ENCODE assay signal across 42 mouse cellular contexts in the genomic region with DNA sequence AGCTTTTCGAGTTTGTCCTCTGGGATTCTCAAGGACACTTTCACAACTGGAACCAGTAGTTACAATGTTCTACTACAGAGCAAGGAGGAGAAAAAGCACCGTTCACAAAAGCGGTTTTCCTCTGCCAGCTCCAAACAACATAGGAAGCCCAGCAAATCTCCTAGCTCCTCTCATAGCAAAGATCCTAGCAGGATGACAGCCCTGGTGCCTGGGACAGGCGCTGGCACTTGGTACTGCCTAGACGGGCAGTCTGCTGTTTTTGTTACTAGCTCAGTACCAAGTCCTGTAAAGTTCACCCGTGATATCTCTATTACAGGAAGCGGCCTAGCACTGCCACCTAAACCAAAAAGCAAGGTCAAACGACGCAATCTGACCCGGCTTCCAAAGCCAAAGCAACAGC. TPM values are rescaled to one million over a fixed set of nuclear protein-coding genes. Genes with fewer than 3 reads are reported as not detected.
DNase-seq lines count a peak whose midpoint lies in the region; ATAC-seq and TF ChIP-seq lines count a peak whose summit lies in the region.
"Had no signal": no experiment of that assay in that cellular context is flagged by ENCODE, and none has a peak within 500 bp of the region (broad histone marks: within the 10 kb centered on the region; RNA-seq: fewer than 3 reads in every experiment).

No protein-coding gene starts in this region.

- H3K27me3 ChIP-seq in heart, embryonic 12.5 days (replicated peaks): no peaks in the 10 kb centered on the region
- no peaks in the 10 kb centered on the region for H3K27me3 ChIP-seq in heart, postnatal 0 days (ENCODE audit: control insufficient read depth, insufficient read depth, low read length)
- H3K27me3 ChIP-seq: CH12.LX; embryonic facial prominence, embryonic 13.5 days; forebrain, embryonic 15.5 days; hindbrain, embryonic 13.5 days; liver, embryonic 15.5 days; megakaryocyte, embryonic 14.5 days; midbrain, embryonic 12.5 days; neural tube, embryonic 12.5 days had no signal

- no peaks in the 10 kb centered on the region for H3K36me3 ChIP-seq in heart, embryonic 12.5 days
- no peaks in the 10 kb centered on the region for H3K36me3 ChIP-seq in heart, postnatal 0 days (replicated peaks; ENCODE audit: control insufficient read depth, insufficient read depth, low read length)
- H3K36me3 ChIP-seq: embryonic facial prominence, embryonic 13.5 days; forebrain, embryonic 10.5 days; forebrain, embryonic 15.5 days; hindbrain, embryonic 13.5 days; liver, embryonic 15.5 days; midbrain, embryonic 12.5 days; neural tube, embryonic 12.5 days had no signal

- peak; percentile 46 to 77 for DNase-seq in adrenal gland, adult (ENCODE audit: inconsistent age in 2 of 2, low spot score in 1 of 2)
- DNase-seq in adrenal gland, adult 8-10 months: no peak
- DNase-seq in heart, postnatal 10 days: no peak
- no peak for DNase-seq in heart, postnatal 0 days (ENCODE audit: low spot score)
- no peak for DNase-seq in heart, postnatal 4 days
- peak; percentile 26 to 38 for DNase-seq in adrenal gland, postnatal 36 days
- DNase-seq: cerebellum, adult 18-20 months; cerebellum, postnatal 10 days; heart, postnatal 14 days; kidney, adult 8-10 months; kidney, postnatal 10 days; layer of hippocampus, adult 9-11 months; lung, postnatal 4 days; right cerebral cortex, adult 18-20 months; spleen, adult 18-20 months; thymus, postnatal 14 days had no signal

- peak overlapping the region; percentile 52 for H3K27ac ChIP-seq in heart, embryonic 12.5 days (ENCODE audit: poor library complexity, severe bottlenecking)
- peak overlapping the region; percentile 9; the same call in 1 of the 2 replicates for H3K27ac ChIP-seq in heart, postnatal 0 days (ENCODE audit: low read depth)
- H3K27ac ChIP-seq: embryonic facial prominence, embryonic 13.5 days; forebrain, embryonic 10.5 days; forebrain, embryonic 15.5 days; hindbrain, embryonic 13.5 days; liver, embryonic 15.5 days; midbrain, embryonic 12.5 days; neural tube, embryonic 12.5 days had no signal

- peaks cover 24% of the 10 kb centered on the region for H3K4me1 ChIP-seq in heart, embryonic 12.5 days (replicated peaks)
- 0 out of 2 replicates have a peak, but pooled peaks cover 5% of the 10 kb centered on the region for H3K4me1 ChIP-seq in heart, postnatal 0 days (ENCODE audit: control insufficient read depth, insufficient read depth)
- H3K4me1 ChIP-seq: hindbrain, embryonic 13.5 days; midbrain, embryonic 12.5 days; neural tube, embryonic 12.5 days had no signal

- H3K4me2 ChIP-seq in heart, embryonic 12.5 days: no peak overlapping the region
- H3K4me2 ChIP-seq in heart, postnatal 0 days (ENCODE audit: low read depth, low read length): no peak overlapping the region
- H3K4me2 ChIP-seq: embryonic facial prominence, embryonic 13.5 days; forebrain, embryonic 15.5 days; hindbrain, embryonic 13.5 days; liver, embryonic 15.5 days; midbrain, embryonic 12.5 days; neural tube, embryonic 12.5 days had no signal

- H3K9me3 ChIP-seq in heart, embryonic 12.5 days (replicated peaks): no peaks in the 10 kb centered on the region
- no peaks in the 10 kb centered on the region for H3K9me3 ChIP-seq in heart, postnatal 0 days (replicated peaks; ENCODE audit: control insufficient read depth, low read length)
- H3K9me3 ChIP-seq: embryonic facial prominence, embryonic 13.5 days; forebrain, embryonic 10.5 days; forebrain, embryonic 15.5 days; hindbrain, embryonic 13.5 days; liver, embryonic 15.5 days; megakaryocyte, embryonic 14.5 days; midbrain, embryonic 12.5 days; neural tube, embryonic 12.5 days had no signal

- no peak for ATAC-seq in heart, embryonic 12.5 days (ENCODE audit: insufficient number of reproducible peaks, low FRiP score)
- ATAC-seq in heart, postnatal 0 days (ENCODE audit: insufficient read depth, low read depth): no peak
- ATAC-seq: forebrain, embryonic 15.5 days; intestine, embryonic 16.5 days had no signal

- WGBS in heart, embryonic 12.5 days: 54% methylated on average over 10 of the region's 10 CpGs
- 39% methylated on average over 10 of the region's 10 CpGs for WGBS in heart, postnatal 0 days

- no peak for TF ChIP-seq CTCF in heart, postnatal 0 days (IDR thresholded peaks at IDR 0.05; ENCODE audit: low read depth)

- intact Hi-C loops in heart, postnatal 10 days (cut with DNase I): no loop called here

- H3K9ac ChIP-seq in heart, embryonic 12.5 days: no peak overlapping the region; the same call in 1 of the 2 replicates
- H3K9ac ChIP-seq in heart, postnatal 0 days (replicated peaks; ENCODE audit: low read depth, low read length): no peak overlapping the region
- H3K9ac ChIP-seq: embryonic facial prominence, embryonic 13.5 days; forebrain, embryonic 15.5 days; hindbrain, embryonic 13.5 days; liver, embryonic 15.5 days; midbrain, embryonic 12.5 days; neural tube, embryonic 12.5 days had no signal

- no peak for TF ChIP-seq EP300 in heart, postnatal 0 days (IDR thresholded peaks at IDR 0.05; ENCODE audit: low read depth)

- H3K4me3 ChIP-seq in heart, embryonic 12.5 days: no peak overlapping the region
- H3K4me3 ChIP-seq in heart, postnatal 0 days (ENCODE audit: low read depth, low read length): no peak overlapping the region
- H3K4me3 ChIP-seq: embryonic facial prominence, embryonic 13.5 days; forebrain, embryonic 10.5 days; forebrain, embryonic 15.5 days; hindbrain, embryonic 13.5 days; liver, embryonic 15.5 days; megakaryocyte, embryonic 14.5 days; midbrain, embryonic 12.5 days; myocyte; neural tube, embryonic 12.5 days had no signal

RNA-seq across cellular contexts. Expression of gene 9530077C05Rik, which starts 12.9 kb away (rescaled TPM):
- total RNA-seq in adrenal gland, adult 8-10 months (2022): 10 to 100 TPM in 2 of 4 experiments, 1 to 10 TPM in 2; 5.1 to 15.9 (median 9.6) TPM
- polyA plus RNA-seq in heart, embryonic 12.5 days (2016; fragmentation: Nextera tagmentation; extraction: Ambion mirVana): 2.0 and 2.5 TPM in 2 replicates
- under 1 TPM; 0.35 to 0.43 TPM for total RNA-seq in heart, postnatal 10 days (2021)
- total RNA-seq in heart, postnatal 0 days (2014; rRNA removed; ENCODE audit: low replicate concordance): 0.69 and 1.6 TPM in 2 replicates
- polyA plus RNA-seq in heart, postnatal 0 days (2015; fragmentation: Nextera tagmentation; extraction: Ambion mirVana): 0.62 and 0.85 TPM in 2 replicates
- total RNA-seq in heart, postnatal 4 days (2021): under 1 TPM; 0.70 to 0.76 TPM
- total RNA-seq in adrenal gland, postnatal 36 days (2021): 1 to 10 TPM; 6.6 TPM

RNA-seq across cellular contexts. Expression of gene Gm17545, which starts 29.9 kb away (rescaled TPM):
- total RNA-seq in adrenal gland, adult 8-10 months (2022): not detected
- polyA plus RNA-seq in heart, embryonic 12.5 days (2016; fragmentation: Nextera tagmentation; extraction: Ambion mirVana): not detected in 2 replicates
- total RNA-seq in heart, postnatal 10 days (2021): not detected
- total RNA-seq in heart, postnatal 0 days (2014; rRNA removed; ENCODE audit: low replicate concordance): not detected in 2 replicates
- polyA plus RNA-seq in heart, postnatal 0 days (2015; fragmentation: Nextera tagmentation; extraction: Ambion mirVana): not detected in 2 replicates
- total RNA-seq in heart, postnatal 4 days (2021): not detected
- total RNA-seq in adrenal gland, postnatal 36 days (2021): not detected
- total RNA-seq: CH12.LX; common myeloid progenitor, adult 5-6 weeks; ES-E14; gastrocnemius, adult 18-20 months; gastrocnemius, postnatal 4 days; heart, postnatal 14 days; left cerebral cortex, postnatal 10 days; liver, adult 2 months; midbrain, postnatal 0 days had no signal
- polyA plus RNA-seq: brain, embryonic 14.5 days; C2C12; embryonic facial prominence, embryonic 13.5 days; forebrain, embryonic 10.5 days; forebrain, embryonic 15.5 days; frontal cortex, adult 2 months; hindbrain, embryonic 13.5 days; intestine, embryonic 16.5 days; limb, embryonic 11.5 days; liver, adult 2 months; liver, embryonic 15.5 days; lung, embryonic 16.5 days; midbrain, embryonic 12.5 days; midbrain, postnatal 0 days; myocyte; neural tube, embryonic 12.5 days; stomach, embryonic 16.5 days; urinary bladder, adult 2 months had no signal

RNA-seq across cellular contexts. Expression of gene Anln, which starts 35.2 kb away (rescaled TPM):
- total RNA-seq in adrenal gland, adult 8-10 months (2022): 1 to 10 TPM; 2.3 to 4.0 (median 3.4) TPM
- polyA plus RNA-seq in heart, embryonic 12.5 days (2016; fragmentation: Nextera tagmentation; extraction: Ambion mirVana): 62.3 and 65.6 TPM in 2 replicates
- 10 to 100 TPM; 20.3 to 25.2 TPM for total RNA-seq in heart, postnatal 10 days (2021)
- total RNA-seq in heart, postnatal 0 days (2014; rRNA removed; ENCODE audit: low replicate concordance): 35.0 and 50.9 TPM in 2 replicates
- 12.8 and 12.9 TPM in 2 replicates for polyA plus RNA-seq in heart, postnatal 0 days (2015; fragmentation: Nextera tagmentation; extraction: Ambion mirVana)
- total RNA-seq in heart, postnatal 4 days (2021): 10 to 100 TPM; 69.6 to 77.4 TPM
- 1 to 10 TPM; 6.5 to 6.7 TPM for total RNA-seq in adrenal gland, postnatal 36 days (2021)

RNA-seq across cellular contexts. Expression of gene Rp9, which starts 45.3 kb away (rescaled TPM):
- 10 to 100 TPM; 33.9 to 41.3 (median 35.9) TPM for total RNA-seq in adrenal gland, adult 8-10 months (2022)
- 48.1 and 51.6 TPM in 2 replicates for polyA plus RNA-seq in heart, embryonic 12.5 days (2016; fragmentation: Nextera tagmentation; extraction: Ambion mirVana)
- total RNA-seq in heart, postnatal 10 days (2021): 10 to 100 TPM; 45.4 to 45.7 TPM
- 41.5 and 47.1 TPM in 2 replicates for total RNA-seq in heart, postnatal 0 days (2014; rRNA removed; ENCODE audit: low replicate concordance)
- 50.9 and 54.7 TPM in 2 replicates for polyA plus RNA-seq in heart, postnatal 0 days (2015; fragmentation: Nextera tagmentation; extraction: Ambion mirVana)
- total RNA-seq in heart, postnatal 4 days (2021): 10 to 100 TPM; 44.7 to 46.9 TPM
- total RNA-seq in adrenal gland, postnatal 36 days (2021): 10 to 100 TPM; 29.0 to 42.6 TPM

RNA-seq across cellular contexts. Expression of gene Bbs9, which starts 51.3 kb away (rescaled TPM):
- 10 to 100 TPM; 18.1 to 34.9 (median 27.1) TPM for total RNA-seq in adrenal gland, adult 8-10 months (2022)
- polyA plus RNA-seq in heart, embryonic 12.5 days (2016; fragmentation: Nextera tagmentation; extraction: Ambion mirVana): 7.8 and 8.0 TPM in 2 replicates
- total RNA-seq in heart, postnatal 10 days (2021): 10 to 100 TPM; 17.5 to 18.7 TPM
- total RNA-seq in heart, postnatal 0 days (2014; rRNA removed; ENCODE audit: low replicate concordance): 17.2 and 18.9 TPM in 2 replicates
- 5.2 and 5.5 TPM in 2 replicates for polyA plus RNA-seq in heart, postnatal 0 days (2015; fragmentation: Nextera tagmentation; extraction: Ambion mirVana)
- 10 to 100 TPM; 14.0 to 15.9 TPM for total RNA-seq in heart, postnatal 4 days (2021)
- total RNA-seq in adrenal gland, postnatal 36 days (2021): 10 to 100 TPM; 13.2 to 13.4 TPM

Comparison
In these comparisons a context has a peak if more than half of its experiments do, and no peak if none do; other contexts are left out.
1. DNase-seq: peak in adrenal gland, adult (2 of 2) and adrenal gland, postnatal 36 days (2 of 2); none in adrenal gland, adult 8-10 months (single experiment), heart, postnatal 10 days (0 of 2), heart, postnatal 0 days (single experiment) and heart, postnatal 4 days (single experiment).